Mouse (Mus musculus) heart, embryonic 12.5 days (tissue): Measurements from ENCODE around the gene Olfr361. TPM values are rescaled to one million over a fixed set of nuclear protein-coding genes. Genes with fewer than 3 reads are reported as not detected.
"Not testable (repeated sequence)": the region's sequence is repeated elsewhere in the genome, so short reads cannot be mapped to it uniquely, and the experiment has no call there.

Source experiments
- ATAC-seq: fragments of 200-750 bp; cut with Nextera tagmentation; 2 replicates; pipeline ENCODE4 v1.8.0; 2017; ENCODE audit warnings: moderate TSS enrichment, moderate library complexity; ENCODE audit not compliant: insufficient number of reproducible peaks, low FRiP score
- H3K27ac ChIP-seq: fragments of 300-500 bp; sonication (generic); 2 replicates; pipeline ENCODE4 v1.5.1; 2016; ENCODE audit warnings: mild to moderate bottlenecking, moderate library complexity; ENCODE audit not compliant: poor library complexity, severe bottlenecking
- H3K27me3 ChIP-seq: fragments of 300-500 bp; sonication (generic); replicated peaks from 2 replicates; pipeline ENCODE4 v1.6.1; 2016; ENCODE audit warnings: mild to moderate bottlenecking, moderate library complexity
- H3K36me3 ChIP-seq: fragments of 300-500 bp; sonication (generic); 2 replicates; pipeline ENCODE4 v1.6.1; 2016; ENCODE audit warnings: mild to moderate bottlenecking, moderate library complexity
- H3K4me1 ChIP-seq: fragments of 300-500 bp; sonication (generic); replicated peaks from 2 replicates; pipeline ENCODE4 v1.6.1; 2016; ENCODE audit warnings: mild to moderate bottlenecking
- H3K4me2 ChIP-seq: fragments of 300-500 bp; sonication (generic); 2 replicates; pipeline ENCODE4 v1.6.1; 2016; ENCODE audit warnings: mild to moderate bottlenecking, moderate library complexity
- H3K4me3 ChIP-seq: fragments of 300-500 bp; sonication (generic); 2 replicates; pipeline ENCODE4 v1.5.1; 2016; ENCODE audit warnings: mild to moderate bottlenecking
- H3K9ac ChIP-seq: fragments of 300-500 bp; sonication (generic); 2 replicates; pipeline ENCODE4 v1.6.1; 2016; ENCODE audit warnings: mild to moderate bottlenecking, moderate library complexity
- H3K9me3 ChIP-seq: fragments of 300-500 bp; sonication (generic); replicated peaks from 2 replicates; pipeline ENCODE4 v1.6.1; 2016; ENCODE audit warnings: mild to moderate bottlenecking, moderate library complexity
- WGBS: fragments of 180-500 bp; shearing (Covaris S2); methylation state at CpG from one replicate; pipeline ENCODE4 v1.1.7; 2016; 5-methylcytosine and 5-hydroxymethylcytosine counted together
- polyA plus RNA-seq: library from polyadenylated mRNA; unstranded; fragments of >200 nt; fragmentation: Nextera tagmentation; extraction: Ambion mirVana; gene quantifications from 2 replicates; pipeline ENCODE4 v1.2.1, GENCODE M21; 2016

The Olfr361 gene
- polyA plus RNA-seq = not detected in 2 replicates

DNA sequence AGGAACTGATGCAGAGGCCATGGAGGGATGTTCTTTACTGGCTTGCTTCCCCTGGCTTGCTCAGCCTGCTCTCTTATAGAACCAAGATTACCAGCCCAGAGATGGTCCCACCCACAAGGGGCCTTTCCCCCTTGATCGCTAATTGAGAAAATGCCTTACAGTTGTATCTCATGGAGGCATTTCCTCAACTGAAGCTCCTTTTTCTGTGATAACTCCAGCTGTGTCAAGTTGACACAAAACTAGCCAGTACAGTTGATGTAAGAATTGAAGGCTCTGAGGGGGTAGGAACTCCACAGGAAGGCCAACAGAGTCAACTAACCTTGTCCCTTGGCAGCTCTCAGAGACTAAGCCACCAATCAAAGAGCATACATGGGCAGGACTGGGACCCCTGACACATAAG, at the start of gene Olfr361:
Olfr361 (minus strand) TSS at position 101 of the 400 bp plus-strand sequence.
- H3K9ac ChIP-seq, H3K36me3 ChIP-seq, H3K27me3 ChIP-seq, H3K4me3 ChIP-seq, ATAC-seq, H3K4me2 ChIP-seq, H3K4me1 ChIP-seq, H3K27ac ChIP-seq: not testable (repeated sequence)
- 46% methylated on average over 1 of the region's 1 CpGs for WGBS
- H3K9me3 ChIP-seq = peaks cover 14% of the 10 kb centered on the region; the same call in 1 of the 2 replicates

DNA sequence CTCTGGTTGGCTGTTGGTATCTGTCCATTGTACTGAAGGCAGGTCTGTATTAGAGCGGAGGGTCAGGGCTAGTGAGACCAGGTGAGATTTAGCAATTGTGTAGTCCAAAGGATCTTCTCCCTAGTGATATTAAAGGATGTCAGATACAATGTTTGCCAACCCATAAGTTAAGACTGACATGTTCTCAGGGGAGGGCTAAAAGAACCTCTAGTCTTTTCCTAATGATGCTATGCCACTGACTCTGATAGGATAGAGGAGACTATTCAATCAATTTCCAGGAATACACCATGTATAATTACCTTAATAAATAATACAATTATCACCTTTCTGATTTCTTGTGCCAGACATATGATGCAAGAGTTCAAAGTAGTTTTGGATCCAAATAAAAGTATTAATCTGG, 28.7 kb upstream of the Olfr361 start, which contains the start of gene Olfr362:
Olfr362 (minus strand) TSS at position 101 of the 400 bp plus-strand sequence.
- no peak for ATAC-seq
- 68% methylated on average over 1 of the region's 1 CpGs for WGBS

GRCm38 (mm10) chr2:37065446-37065845, 23.6 kb downstream of the Olfr361 start, which contains the start of gene Olfr360:
Gene Olfr360 (plus strand): TSS chr2:37065746.
- Histone ChIP-seq H3K4me2 (no peak within 1 kb of the TSS), H3K4me1 (no peaks in the 10 kb centered on the region), H3K4me3 (no peak within 1 kb of the TSS), H3K27ac (no peak within 1 kb of the TSS), H3K27me3 (no peaks in the 10 kb centered on the region), H3K36me3 (no peaks in the 10 kb centered on the region), H3K9me3 (peaks cover 4% of the 10 kb centered on the region; the same call in 1 of the 2 replicates), H3K9ac (no peak within 1 kb of the TSS)
- ATAC-seq = no peak

More for the DNA sequence above, 28.7 kb upstream of the Olfr361 start, which contains the start of gene Olfr362:
- H3K9me3 ChIP-seq = peaks cover 17% of the 10 kb centered on the region
- no peak within 1 kb of the TSS for H3K4me3 ChIP-seq
- H3K4me1 ChIP-seq = no peaks in the 10 kb centered on the region
- no peaks in the 10 kb centered on the region for H3K27me3 ChIP-seq
- no peak within 1 kb of the TSS for H3K9ac ChIP-seq
- no peak within 1 kb of the TSS for H3K4me2 ChIP-seq
- H3K36me3 ChIP-seq = no peaks in the 10 kb centered on the region
- H3K27ac ChIP-seq = no peak within 1 kb of the TSS

Other genes starting within 250 kb of the Olfr361 start
- not detected in 2 replicates for gene Olfr350, start 243.0 kb downstream of the Olfr361 start, polyA plus RNA-seq
- not detected in 2 replicates for gene Olfr351, start 226.6 kb downstream of the Olfr361 start, polyA plus RNA-seq
- gene Olfr352, start 220.8 kb downstream of the Olfr361 start, polyA plus RNA-seq = not detected in 2 replicates
- not detected in 2 replicates for gene Olfr353, start 196.4 kb downstream of the Olfr361 start, polyA plus RNA-seq
- gene Olfr354, start 183.6 kb downstream of the Olfr361 start, polyA plus RNA-seq = not detected in 2 replicates
- not detected in 2 replicates for gene Olfr355, start 160.4 kb downstream of the Olfr361 start, polyA plus RNA-seq
- gene Olfr356, start 152.2 kb downstream of the Olfr361 start, polyA plus RNA-seq = not detected in 2 replicates
- not detected in 2 replicates for gene Olfr357, start 95.5 kb downstream of the Olfr361 start, polyA plus RNA-seq
- gene Olfr358, start 80.0 kb downstream of the Olfr361 start, polyA plus RNA-seq = not detected in 2 replicates
- not detected in 2 replicates for gene Olfr360, start 23.5 kb downstream of the Olfr361 start, polyA plus RNA-seq
- not detected in 2 replicates for gene Olfr362, start 28.6 kb upstream of the Olfr361 start, polyA plus RNA-seq
- not detected in 2 replicates for gene Olfr364-ps1, start 50.0 kb upstream of the Olfr361 start, polyA plus RNA-seq
- gene Olfr365, start 98.9 kb upstream of the Olfr361 start, polyA plus RNA-seq = not detected in 2 replicates
- gene Olfr366, start 122.3 kb upstream of the Olfr361 start, polyA plus RNA-seq = not detected in 2 replicates
- gene Olfr368, start 237.2 kb upstream of the Olfr361 start, polyA plus RNA-seq = not detected in 2 replicates